Comparison of ENCODE assay signal across 22 mouse cellular contexts in genomic region chr3:139985830-139986481, GRCm38 (mm10).
DNase-seq lines count a peak whose midpoint lies in the region; ATAC-seq and TF ChIP-seq lines count a peak whose summit lies in the region.
"Had no signal": no experiment of that assay in that cellular context is flagged by ENCODE, and none has a peak within 500 bp of the region (broad histone marks: within the 10 kb centered on the region; RNA-seq: fewer than 3 reads in every experiment).

No protein-coding gene starts in this region.

- in situ Hi-C loops in CH12.LX (cut with MboI; ENCODE audit: low pct_ligation_motif_present, low pct_unique_long_range_greater_than_20kb, low sequenced_read_pairs) = no loop called here

- no peak for TF ChIP-seq RAD21 in CH12.LX (IDR thresholded peaks at IDR 0.05; ENCODE audit: low read depth, low read length)

- no peaks in the 10 kb centered on the region for H3K4me1 ChIP-seq in kidney, embryonic 14.5 days (ENCODE audit: control insufficient read depth, insufficient read depth, low read length)
- H3K4me1 ChIP-seq in kidney, postnatal 0 days (replicated peaks; ENCODE audit: insufficient read depth, low read length) = no peaks in the 10 kb centered on the region
- H3K4me1 ChIP-seq in CH12.LX (ENCODE audit: control insufficient read depth in 1 of 2, insufficient read depth in 2 of 2) = peaks cover 9 to 23% of the 10 kb centered on the region in 2 experiments
- H3K4me1 ChIP-seq: embryonic facial prominence, embryonic 15.5 days; hindbrain, embryonic 12.5 days; hindbrain, embryonic 15.5 days had no signal

- DNase-seq in kidney, adult 11 months = no peak
- peak; percentile 70 for DNase-seq in kidney, postnatal 0 days (ENCODE audit: low spot score)
- no peak for DNase-seq in kidney, postnatal 36 days
- no peak for DNase-seq in CH12.LX (ENCODE audit: extremely low read depth)
- no peak for DNase-seq in urinary bladder, postnatal 36 days (ENCODE audit: low spot score in 2 of 2)
- DNase-seq: adrenal gland, adult 2 months; adrenal gland, postnatal 14 days; B cell, adult 2 months; cerebellum, adult 11 months; cerebellum, adult 2 months; cerebellum, adult 9-11 months; cerebellum, postnatal 25 days; forebrain, postnatal 0 days; gastrocnemius, adult 2 months; gastrocnemius, postnatal 14 days; heart, adult 11 months had no signal

- H3K79me2 ChIP-seq in CH12.LX (replicated peaks; ENCODE audit: control insufficient read depth, extremely low read depth, insufficient read depth, poor library complexity, severe bottlenecking) = no peaks in the 10 kb centered on the region

- no peaks in the 10 kb centered on the region for H3K36me3 ChIP-seq in kidney, embryonic 14.5 days (ENCODE audit: control insufficient read depth, insufficient read depth, low read length)
- H3K36me3 ChIP-seq in kidney, postnatal 0 days (ENCODE audit: insufficient read depth, low read length) = no peaks in the 10 kb centered on the region
- H3K36me3 ChIP-seq in CH12.LX (replicated peaks in 1 of 2; ENCODE audit: control insufficient read depth in 1 of 2, insufficient read depth in 1 of 2, low read length in 1 of 2) = no peaks in the 10 kb centered on the region
- H3K36me3 ChIP-seq: embryonic facial prominence, embryonic 15.5 days; hindbrain, embryonic 12.5 days; hindbrain, embryonic 15.5 days had no signal

- no peak overlapping the region for H3K4me2 ChIP-seq in kidney, embryonic 14.5 days (replicated peaks; ENCODE audit: low read depth, low read length)
- no peak overlapping the region for H3K4me2 ChIP-seq in kidney, postnatal 0 days (ENCODE audit: low read length)
- H3K4me2 ChIP-seq in CH12.LX (ENCODE audit: insufficient read depth, low read depth, poor library complexity, severe bottlenecking) = no peak overlapping the region
- H3K4me2 ChIP-seq: embryonic facial prominence, embryonic 15.5 days; heart, embryonic 11.5 days; hindbrain, embryonic 12.5 days; hindbrain, embryonic 15.5 days had no signal

- H3K27me3 ChIP-seq in kidney, embryonic 14.5 days (ENCODE audit: control insufficient read depth, insufficient read depth, low read length) = no peaks in the 10 kb centered on the region
- no peaks in the 10 kb centered on the region for H3K27me3 ChIP-seq in kidney, postnatal 0 days (ENCODE audit: insufficient read depth, low read length)
- H3K27me3 ChIP-seq in CH12.LX (replicated peaks) = no peaks in the 10 kb centered on the region
- H3K27me3 ChIP-seq: embryonic facial prominence, embryonic 15.5 days; hindbrain, embryonic 12.5 days; hindbrain, embryonic 15.5 days had no signal

- H3K4me3 ChIP-seq in kidney, embryonic 14.5 days (ENCODE audit: low read length) = no peak overlapping the region
- H3K4me3 ChIP-seq in kidney, postnatal 0 days (replicated peaks; ENCODE audit: low read depth, low read length) = no peak overlapping the region
- H3K4me3 ChIP-seq in CH12.LX (replicated peaks in 1 of 3; ENCODE audit: low read depth in 2 of 3, low read length in 2 of 3, poor library complexity in 1 of 3) = no peak overlapping the region
- H3K4me3 ChIP-seq: embryonic facial prominence, embryonic 15.5 days; gastrocnemius, adult 2 months; hindbrain, embryonic 12.5 days; hindbrain, embryonic 15.5 days had no signal

- TF ChIP-seq POLR2A in CH12.LX (IDR thresholded peaks at IDR 0.05; ENCODE audit: low read depth, low read length) = no peak

- no peaks in the 10 kb centered on the region for H3K9me3 ChIP-seq in kidney, embryonic 14.5 days (ENCODE audit: control insufficient read depth, low read length)
- no peaks in the 10 kb centered on the region for H3K9me3 ChIP-seq in kidney, postnatal 0 days (replicated peaks; ENCODE audit: low read length)
- no peaks in the 10 kb centered on the region for H3K9me3 ChIP-seq in CH12.LX (replicated peaks; ENCODE audit: low read length)
- H3K9me3 ChIP-seq: embryonic facial prominence, embryonic 15.5 days; hindbrain, embryonic 12.5 days; hindbrain, embryonic 15.5 days had no signal

- dilution Hi-C loops in CH12.LX (cut with MboI; ENCODE audit: extremely low pct_ligation_motif_present, extremely low pct_unique_long_range_greater_than_20kb, low sequenced_read_pairs) = no loop called here

- no peak overlapping the region for H3K27ac ChIP-seq in kidney, embryonic 14.5 days (ENCODE audit: low read depth, low read length)
- no peak overlapping the region for H3K27ac ChIP-seq in kidney, postnatal 0 days
- no peak overlapping the region for H3K27ac ChIP-seq in CH12.LX (ENCODE audit: insufficient read depth, low read depth)
- H3K27ac ChIP-seq: embryonic facial prominence, embryonic 15.5 days; gastrocnemius, adult 2 months; hindbrain, embryonic 12.5 days; hindbrain, embryonic 15.5 days had no signal

- ATAC-seq in kidney, embryonic 14.5 days (ENCODE audit: low FRiP score, low TSS enrichment) = peak; percentile 90
- ATAC-seq in kidney, postnatal 0 days (replicated peaks; ENCODE audit: low FRiP score, low read depth) = no peak
- ATAC-seq: forebrain, embryonic 14.5 days; forebrain, postnatal 0 days had no signal

- TF ChIP-seq CTCF in kidney, postnatal 0 days (IDR thresholded peaks at IDR 0.05; ENCODE audit: low read depth) = no peak
- no peak for TF ChIP-seq CTCF in CH12.LX (conservative IDR thresholded peaks at IDR 0.05 in 1 of 2, IDR thresholded peaks at IDR 0.05 in 1 of 2; ENCODE audit: low read depth in 2 of 2, low read length in 2 of 2)

- 50% methylated on average over 4 of the region's 4 CpGs for WGBS in kidney, embryonic 14.5 days
- 38% methylated on average over 4 of the region's 4 CpGs for WGBS in kidney, postnatal 0 days

- peak; percentile 77 for TF ChIP-seq EP300 in CH12.LX (IDR thresholded peaks at IDR 0.05; ENCODE audit: low read length)

- H3K9ac ChIP-seq in kidney, embryonic 14.5 days (ENCODE audit: low read depth, low read length) = no peak overlapping the region
- H3K9ac ChIP-seq in kidney, postnatal 0 days (ENCODE audit: low read depth, low read length) = no peak overlapping the region
- H3K9ac ChIP-seq in CH12.LX (ENCODE audit: insufficient read depth, low read depth) = no peak overlapping the region
- H3K9ac ChIP-seq: embryonic facial prominence, embryonic 15.5 days; forebrain, postnatal 0 days; hindbrain, embryonic 12.5 days; hindbrain, embryonic 15.5 days had no signal

TF ChIP-seq in CH12.LX, 34 proteins besides CTCF, POLR2A, EP300 and RAD21:
- TF ChIP-seq IRF4 (IDR thresholded peaks at IDR 0.05; ENCODE audit: low read depth, low read length) (peak; percentile 71), USF2 (conservative IDR thresholded peaks at IDR 0.05; ENCODE audit: low read depth, low read length) (no peak; the same call in 1 of the 2 replicates), JUND (conservative IDR thresholded peaks at IDR 0.05; ENCODE audit: low read depth, low read length) (0 out of 2 replicates have a peak, but pooled peaks have one; percentile 63), MAZ (IDR thresholded peaks at IDR 0.05; ENCODE audit: low read depth, low read length) (no peak), JUN (IDR thresholded peaks at IDR 0.05; ENCODE audit: insufficient read depth, low read depth, low read length) (peak; percentile 22; the same call in 1 of the 2 replicates)
